Mouse (Mus musculus) heart, embryonic 14.5 days (tissue): ENCODE measurements around the gene Slc27a1. TPM values are rescaled to one million over a fixed set of nuclear protein-coding genes. Genes with fewer than 3 reads are reported as not detected.

Source experiments
- ATAC-seq: fragments of 200-750 bp; cut with Nextera tagmentation; 2 replicates; pipeline ENCODE4 v1.8.0; 2017; ENCODE audit warnings: low read depth, moderate TSS enrichment; ENCODE audit not compliant: insufficient number of reproducible peaks, insufficient read depth, low FRiP score
- H3K27ac ChIP-seq, 2 experiments: fragments of 200-500 bp in 1 of 2; fragments of 300-500 bp in 1 of 2; sonication (generic) in 1 of 2; replicated peaks in 1 of 2; 2 replicates each; pipeline ENCODE4 v1.5.1; 2012 to 2014; ENCODE audit warnings: low read depth in 2 of 2, low read length in 2 of 2, control low read depth in 1 of 2, mild to moderate bottlenecking in 1 of 2, mixed read lengths in 1 of 2; ENCODE audit not compliant: control insufficient read depth in 1 of 2, insufficient read depth in 1 of 2
- H3K27me3 ChIP-seq: fragments of 300-500 bp; sonication (generic); 2 replicates; pipeline ENCODE4 v1.6.1; 2014; ENCODE audit warnings: mild to moderate bottlenecking, low read length, control low read depth; ENCODE audit not compliant: control insufficient read depth, insufficient read depth
- H3K36me3 ChIP-seq: fragments of 300-500 bp; sonication (generic); 2 replicates; pipeline ENCODE4 v1.6.1; 2014; ENCODE audit warnings: mild to moderate bottlenecking, control low read depth, low read length, mixed read lengths; ENCODE audit not compliant: control insufficient read depth, insufficient read depth
- H3K4me1 ChIP-seq, 2 experiments: fragments of 200-500 bp in 1 of 2; fragments of 300-500 bp in 1 of 2; sonication (generic) in 1 of 2; 2 replicates each; pipeline ENCODE4 v1.6.1; 2012 to 2014; ENCODE audit warnings: low read length in 2 of 2, control low read depth in 1 of 2, mixed read lengths in 1 of 2; ENCODE audit not compliant: control insufficient read depth in 2 of 2, insufficient read depth in 2 of 2
- H3K4me2 ChIP-seq: fragments of 300-500 bp; sonication (generic); 2 replicates; pipeline ENCODE4 v1.6.1; 2014; ENCODE audit warnings: mild to moderate bottlenecking, low read length
- H3K4me3 ChIP-seq, 2 experiments: fragments of 200-500 bp in 1 of 2; fragments of 300-500 bp in 1 of 2; sonication (generic) in 1 of 2; 2 replicates each; pipeline ENCODE4 v1.5.1; 2012 to 2014; ENCODE audit warnings: low read length in 2 of 2, mild to moderate bottlenecking in 2 of 2, control low read depth in 1 of 2, low read depth in 1 of 2, moderate library complexity in 1 of 2; ENCODE audit not compliant: control insufficient read depth in 1 of 2, insufficient read depth in 1 of 2
- H3K9ac ChIP-seq: fragments of 300-500 bp; sonication (generic); 2 replicates; pipeline ENCODE4 v1.6.1; 2014; ENCODE audit warnings: mild to moderate bottlenecking, low read length
- H3K9me3 ChIP-seq: fragments of 300-500 bp; sonication (generic); 2 replicates; pipeline ENCODE4 v1.6.1; 2016; ENCODE audit warnings: low read length, control low read depth; ENCODE audit not compliant: control insufficient read depth
- WGBS: fragments of 180-500 bp; shearing (Covaris S2); extraction: QIAGEN DNeasy Blood & Tissue Kit; methylation state at CpG from one replicate; pipeline ENCODE4 v1.1.7; 2014; 5-methylcytosine and 5-hydroxymethylcytosine counted together
- polyA plus RNA-seq: library from polyadenylated mRNA; unstranded; fragments of >200 nt; fragmentation: Nextera tagmentation; extraction: Ambion mirVana; gene quantifications from 2 replicates; pipeline ENCODE4 v1.2.1, GENCODE M21; 2014

The Slc27a1 gene
- polyA plus RNA-seq, 1 experiment from 2014 or later: 14.6 TPM

DNA sequence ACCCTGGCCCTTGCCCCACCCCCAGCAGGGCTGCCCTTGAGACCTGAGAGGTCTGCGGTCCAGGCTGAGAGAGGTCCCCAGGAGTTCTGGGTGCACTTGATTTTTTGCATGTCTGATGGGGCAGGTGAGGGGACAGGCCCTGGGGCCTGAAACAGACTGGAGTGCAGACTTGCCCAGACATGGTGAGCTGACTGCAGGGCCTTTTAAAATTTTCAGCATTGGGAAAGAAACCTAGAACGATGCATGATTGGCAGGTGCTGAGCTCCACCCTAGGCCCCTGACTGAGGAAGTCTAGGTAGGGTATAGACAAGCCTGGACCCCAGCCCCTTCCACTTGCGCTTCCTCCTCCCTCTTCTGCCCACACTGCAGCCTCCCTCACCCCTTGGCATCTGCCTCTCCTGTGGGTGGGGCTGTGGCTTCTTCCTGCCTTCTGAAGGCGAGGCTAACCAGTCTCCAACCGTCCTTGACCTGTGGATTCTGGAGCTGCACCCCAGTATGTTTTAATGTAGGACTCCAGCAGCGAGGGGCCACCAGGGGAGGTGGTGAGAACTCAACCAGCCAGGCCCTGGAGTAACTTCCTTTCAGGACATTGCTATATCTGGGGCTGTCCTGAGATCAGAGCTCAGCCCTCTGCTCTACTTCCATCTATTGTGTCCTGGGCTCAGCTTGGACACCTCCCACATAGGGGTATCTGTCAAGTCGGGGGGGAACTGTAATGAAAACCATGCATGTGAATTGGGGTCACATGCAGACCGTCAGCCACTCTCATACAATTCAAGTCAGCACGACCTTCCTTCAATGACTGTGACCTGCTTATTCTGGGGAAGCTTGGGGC lies 58.8 kb downstream of the Slc27a1 start:
- H3K27me3 ChIP-seq: peaks cover 9% of the 10 kb centered on the region
- peak overlapping the region; percentile 79 to 80 for H3K27ac ChIP-seq
- H3K4me1 ChIP-seq: peaks cover 18 to 23% of the 10 kb centered on the region in 2 experiments; a peak in 3 of 4 replicates
- WGBS: 41% methylated on average over 9 of the region's 9 CpGs
- peak; percentile 53 for ATAC-seq
- no peak overlapping the region for H3K9ac ChIP-seq
- H3K4me3 ChIP-seq: no peak overlapping the region
- peaks cover 37% of the 10 kb centered on the region for H3K36me3 ChIP-seq
- peaks cover 14% of the 10 kb centered on the region for H3K9me3 ChIP-seq
- no peak overlapping the region; the same call in 1 of the 2 replicates for H3K4me2 ChIP-seq

DNA sequence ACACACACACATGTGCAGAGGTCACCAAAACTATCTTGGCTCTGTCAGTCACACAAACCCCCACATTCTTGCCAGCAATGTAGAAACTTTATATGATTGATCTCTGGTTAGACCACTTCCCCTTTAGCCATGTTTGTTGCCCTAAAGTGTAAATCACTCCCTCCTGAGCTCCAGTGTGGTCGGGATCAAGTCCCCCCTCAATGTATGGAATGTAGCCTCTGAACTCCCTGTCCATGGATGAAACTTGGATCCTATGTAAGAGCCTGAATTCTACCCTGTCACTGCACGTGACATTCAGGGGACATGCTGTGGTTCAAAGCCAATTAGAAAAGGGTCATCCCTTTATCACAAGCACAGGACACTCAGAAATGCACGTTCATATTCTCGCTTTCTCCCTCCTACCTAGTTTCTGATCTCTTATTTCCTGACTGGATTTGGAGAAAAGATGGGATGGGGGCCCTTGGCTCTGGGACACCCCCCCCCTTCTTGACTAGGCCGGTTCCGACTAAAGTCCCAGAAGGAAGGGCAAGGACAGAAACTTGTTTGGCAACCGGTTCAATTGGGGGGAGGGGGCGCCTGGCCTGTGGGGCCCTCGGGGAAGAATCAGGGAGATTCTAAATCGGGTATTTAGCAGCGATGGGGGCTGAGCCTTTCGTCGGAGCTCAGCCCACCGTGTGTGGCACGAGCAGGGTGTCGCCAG lies 59.9 kb downstream of the Slc27a1 start:
- ATAC-seq: no peak
- Histone ChIP-seq H3K36me3 (peaks cover 27% of the 10 kb centered on the region), H3K4me1 (peaks cover 18 to 23% of the 10 kb centered on the region in 2 experiments; a peak in 3 of 4 replicates), H3K27ac (peak overlapping the region; percentile 69 to 80), H3K4me3 (peak overlapping the region; percentile 41 to 45), H3K27me3 (peaks cover 17% of the 10 kb centered on the region), H3K4me2 (peak overlapping the region; percentile 80), H3K9me3 (peaks cover 11% of the 10 kb centered on the region), H3K9ac (peak overlapping the region; percentile 68)
- WGBS: 10% methylated on average over 16 of the region's 16 CpGs

DNA sequence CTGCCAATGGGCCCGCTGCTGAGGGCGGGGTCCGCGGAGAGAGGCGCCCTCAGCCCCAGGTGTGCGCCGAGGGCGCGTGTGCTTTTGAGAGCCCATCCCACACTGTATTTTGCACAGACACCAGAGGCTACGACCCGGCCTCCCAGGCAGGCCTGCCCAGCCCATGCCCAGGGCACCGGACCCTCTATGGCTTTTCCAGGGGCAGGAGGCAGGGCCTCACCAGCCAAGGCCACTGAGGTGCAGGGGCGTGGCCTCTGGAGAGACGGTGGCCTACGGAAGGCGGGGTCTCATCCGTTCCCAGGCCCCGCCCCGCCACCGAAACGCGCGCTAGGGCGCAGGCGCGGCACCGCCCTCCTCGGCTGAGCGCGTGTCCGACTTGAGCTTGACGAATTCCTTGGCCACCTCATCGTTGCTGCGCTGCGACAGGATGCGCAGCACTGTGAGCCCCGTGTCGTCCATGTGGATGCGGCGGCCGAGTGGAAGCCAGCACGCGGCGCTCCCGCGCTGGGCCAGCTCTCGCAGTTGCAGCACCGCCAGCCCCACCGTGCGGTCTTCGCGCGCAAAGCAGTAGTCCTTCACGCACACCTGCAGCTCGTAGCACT lies 60.5 kb downstream of the Slc27a1 start:
- under 1% methylated on average over 55 of the region's 55 CpGs for WGBS
- Histone ChIP-seq H3K27ac (peak overlapping the region in 1 of 2 experiments; percentile 80; a peak in 2 of 4 replicates), H3K27me3 (peaks cover 24% of the 10 kb centered on the region), H3K36me3 (peaks cover 20% of the 10 kb centered on the region), H3K4me2 (peak overlapping the region; percentile 80), H3K9ac (peak overlapping the region; percentile 68), H3K4me3 (peak overlapping the region; percentile 41 to 45), H3K9me3 (peaks cover 8% of the 10 kb centered on the region), H3K4me1 (peaks cover 19 to 23% of the 10 kb centered on the region in 2 experiments; a peak in 3 of 4 replicates)
- peak; percentile 80 for ATAC-seq

DNA sequence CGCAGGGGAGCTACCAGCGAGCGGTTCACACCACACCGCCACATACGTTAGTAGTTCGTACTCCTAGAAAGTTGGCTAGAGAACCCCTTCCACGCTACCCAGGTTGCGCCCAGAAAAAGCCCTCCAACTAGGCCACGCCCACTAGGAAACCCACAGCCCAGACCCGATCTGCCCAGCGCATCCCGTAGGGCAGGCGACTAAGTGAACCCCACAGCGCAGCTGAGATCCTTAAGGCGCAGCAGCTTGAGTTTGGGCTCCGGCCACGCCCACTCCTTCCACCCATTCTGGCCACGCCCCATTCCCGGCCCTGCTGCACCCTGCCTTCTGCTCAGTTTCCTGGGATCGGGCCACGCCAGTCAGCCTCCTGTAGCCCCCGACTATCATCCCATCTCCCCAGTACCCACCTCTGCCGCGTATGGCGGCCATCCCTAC lies 61.1 kb downstream of the Slc27a1 start:
- Histone ChIP-seq H3K27ac (no peak overlapping the region), H3K4me3 (peak overlapping the region; percentile 41 to 45), H3K9ac (peak overlapping the region; percentile 28; the same call in 1 of the 2 replicates), H3K36me3 (peaks cover 14% of the 10 kb centered on the region), H3K4me2 (peak overlapping the region; percentile 80), H3K27me3 (peaks cover 30% of the 10 kb centered on the region), H3K4me1 (peaks cover 22 to 23% of the 10 kb centered on the region in 2 experiments; a peak in 3 of 4 replicates), H3K9me3 (peaks cover 8% of the 10 kb centered on the region)
- peak; percentile 1; the same call in 1 of the 2 replicates for ATAC-seq
- 4% methylated on average over 23 of the region's 25 CpGs for WGBS

DNA sequence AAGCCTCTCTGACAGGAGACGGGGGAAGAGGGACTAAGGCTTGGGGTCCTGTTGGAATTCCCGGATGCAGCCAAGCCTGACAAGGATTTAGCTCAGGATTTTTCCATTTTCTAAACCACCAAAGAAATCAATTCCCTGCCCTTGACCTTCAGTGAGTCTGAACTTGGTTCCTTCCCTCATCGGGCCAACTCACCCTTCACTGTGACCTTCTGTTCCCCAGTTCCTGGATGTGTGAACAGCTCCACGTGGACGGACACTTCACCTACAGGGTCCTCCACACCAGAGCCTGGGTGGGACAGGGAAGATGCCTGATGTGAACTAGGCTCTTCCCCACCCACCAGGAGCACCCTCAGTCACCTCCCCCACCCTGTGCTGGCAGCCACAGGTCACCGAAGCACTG lies 62.1 kb downstream of the Slc27a1 start:
- no peak overlapping the region for H3K9ac ChIP-seq
- peaks cover 38% of the 10 kb centered on the region for H3K27me3 ChIP-seq
- WGBS: 78% methylated on average over 6 of the region's 6 CpGs
- no peak overlapping the region for H3K4me2 ChIP-seq
- ATAC-seq: no peak
- no peak overlapping the region for H3K27ac ChIP-seq
- no peak overlapping the region for H3K4me3 ChIP-seq
- peaks cover 8% of the 10 kb centered on the region for H3K9me3 ChIP-seq
- peaks cover 22 to 23% of the 10 kb centered on the region in 2 experiments; a peak in 3 of 4 replicates for H3K4me1 ChIP-seq
- H3K36me3 ChIP-seq: peaks cover 4% of the 10 kb centered on the region; the same call in 1 of the 2 replicates

DNA sequence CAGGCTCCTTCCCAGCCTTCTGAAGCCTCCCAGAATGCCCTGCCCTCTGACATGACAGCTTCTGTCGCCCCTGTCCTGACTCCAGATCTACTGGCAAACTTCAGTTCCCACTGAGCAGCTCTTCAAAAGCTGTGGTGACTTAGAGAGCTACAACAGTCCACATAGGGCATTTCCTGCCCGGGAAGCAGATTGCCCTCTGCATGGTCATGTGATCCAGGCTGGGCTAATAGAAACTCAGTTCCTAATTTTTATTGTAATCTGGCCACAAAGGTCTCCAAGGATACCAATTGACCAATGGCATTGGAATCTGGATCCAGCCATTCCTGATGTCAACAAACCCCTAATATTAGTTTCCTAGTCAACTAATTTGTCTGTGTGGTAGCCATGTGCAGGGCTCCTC lies 63.2 kb downstream of the Slc27a1 start:
- no peak overlapping the region for H3K9ac ChIP-seq
- 61% methylated on average over 2 of the region's 2 CpGs for WGBS
- H3K27me3 ChIP-seq: peaks cover 38% of the 10 kb centered on the region
- ATAC-seq: no peak
- peaks cover 22 to 23% of the 10 kb centered on the region in 2 experiments; a peak in 3 of 4 replicates for H3K4me1 ChIP-seq
- H3K27ac ChIP-seq: no peak overlapping the region
- no peak overlapping the region for H3K4me3 ChIP-seq
- no peaks in the 10 kb centered on the region for H3K36me3 ChIP-seq
- peaks cover 8% of the 10 kb centered on the region for H3K9me3 ChIP-seq
- no peak overlapping the region for H3K4me2 ChIP-seq

DNA sequence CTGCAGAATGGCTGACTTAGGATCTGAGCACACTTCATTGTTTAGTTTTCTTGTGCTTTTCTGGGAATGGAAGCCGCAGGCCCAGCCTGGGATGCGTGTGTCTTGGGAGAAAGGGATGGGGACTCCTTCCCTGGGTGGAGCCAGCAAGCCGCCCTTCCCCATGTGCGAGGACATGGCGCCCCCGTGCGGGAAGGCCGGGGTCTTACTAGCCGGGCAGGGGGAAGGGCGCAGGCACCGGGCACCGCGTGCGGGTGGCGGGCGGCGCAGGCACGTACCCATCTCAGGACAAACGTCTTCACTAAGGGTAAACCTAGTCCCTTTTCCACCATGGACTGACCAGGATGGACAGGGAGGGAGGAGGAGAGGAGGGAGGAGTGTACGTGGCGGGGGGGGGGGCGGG lies 64.5 kb downstream of the Slc27a1 start:
- 12% methylated on average over 19 of the region's 22 CpGs for WGBS
- no peak for ATAC-seq
- Histone ChIP-seq H3K4me3 (no peak overlapping the region), H3K27ac (no peak overlapping the region), H3K36me3 (no peaks in the 10 kb centered on the region), H3K4me1 (peaks cover 14 to 16% of the 10 kb centered on the region in 2 experiments; a peak in 3 of 4 replicates), H3K9ac (no peak overlapping the region), H3K9me3 (peaks cover 8% of the 10 kb centered on the region), H3K4me2 (no peak overlapping the region), H3K27me3 (peaks cover 38% of the 10 kb centered on the region)
